Mouse (Mus musculus) G1E-ER4 (cell line): ENCODE results near the gene Setd1b. TPM values are rescaled to one million over a fixed set of nuclear protein-coding genes. Genes with fewer than 3 reads are reported as not detected.

Experiments used
- GATA1 ChIP-seq: IDR thresholded peaks from one replicate; pipeline ENCODE4 v1.8.0; 2012; ENCODE audit warnings: low read length, inconsistent platforms
- polyA plus RNA-seq: library from polyadenylated mRNA; stranded (reverse); fragments of >175 nt; gene quantifications from 2 replicates; pipeline ENCODE4 v1.2.3, GENCODE M21; 2012

The Setd1b gene
- polyA plus RNA-seq, 1 experiment: 85.4 TPM

DNA sequence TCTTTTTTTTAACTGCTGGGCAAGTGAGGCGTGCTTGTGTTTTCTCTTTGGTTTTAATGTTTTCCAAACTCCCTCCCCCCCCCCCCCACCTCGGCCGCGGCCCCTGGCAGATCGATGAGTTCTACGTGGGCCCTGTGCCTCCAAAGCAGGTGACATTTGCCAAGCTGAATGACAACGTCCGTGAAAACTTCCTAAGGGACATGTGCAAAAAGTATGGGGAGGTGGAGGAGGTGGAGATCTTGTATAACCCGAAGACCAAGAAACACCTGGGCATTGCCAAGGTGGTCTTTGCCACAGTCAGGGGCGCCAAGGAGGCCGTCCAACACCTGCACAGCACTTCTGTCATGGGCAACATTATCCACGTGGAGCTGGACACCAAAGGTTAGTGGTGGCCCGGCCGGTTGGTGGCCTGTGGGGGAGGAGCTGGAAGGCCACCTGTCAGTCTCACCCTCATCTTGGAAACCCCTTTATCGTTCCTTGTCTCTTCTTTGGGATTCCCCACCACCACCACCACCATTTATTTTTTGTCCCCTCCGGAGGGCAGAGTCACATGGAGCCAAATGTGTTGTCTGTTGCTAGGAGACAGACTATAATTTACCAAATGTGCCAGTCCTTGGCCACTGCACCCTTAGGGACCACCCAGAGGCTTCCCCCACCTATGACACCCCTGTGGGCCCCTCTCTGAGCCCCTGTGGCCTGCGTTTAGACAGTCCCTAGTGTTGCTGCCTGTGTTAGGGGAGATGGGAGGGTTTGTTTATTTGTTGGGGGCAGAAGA lies 2.2 kb downstream of the Setd1b start:
- TF ChIP-seq GATA1: no peak

DNA sequence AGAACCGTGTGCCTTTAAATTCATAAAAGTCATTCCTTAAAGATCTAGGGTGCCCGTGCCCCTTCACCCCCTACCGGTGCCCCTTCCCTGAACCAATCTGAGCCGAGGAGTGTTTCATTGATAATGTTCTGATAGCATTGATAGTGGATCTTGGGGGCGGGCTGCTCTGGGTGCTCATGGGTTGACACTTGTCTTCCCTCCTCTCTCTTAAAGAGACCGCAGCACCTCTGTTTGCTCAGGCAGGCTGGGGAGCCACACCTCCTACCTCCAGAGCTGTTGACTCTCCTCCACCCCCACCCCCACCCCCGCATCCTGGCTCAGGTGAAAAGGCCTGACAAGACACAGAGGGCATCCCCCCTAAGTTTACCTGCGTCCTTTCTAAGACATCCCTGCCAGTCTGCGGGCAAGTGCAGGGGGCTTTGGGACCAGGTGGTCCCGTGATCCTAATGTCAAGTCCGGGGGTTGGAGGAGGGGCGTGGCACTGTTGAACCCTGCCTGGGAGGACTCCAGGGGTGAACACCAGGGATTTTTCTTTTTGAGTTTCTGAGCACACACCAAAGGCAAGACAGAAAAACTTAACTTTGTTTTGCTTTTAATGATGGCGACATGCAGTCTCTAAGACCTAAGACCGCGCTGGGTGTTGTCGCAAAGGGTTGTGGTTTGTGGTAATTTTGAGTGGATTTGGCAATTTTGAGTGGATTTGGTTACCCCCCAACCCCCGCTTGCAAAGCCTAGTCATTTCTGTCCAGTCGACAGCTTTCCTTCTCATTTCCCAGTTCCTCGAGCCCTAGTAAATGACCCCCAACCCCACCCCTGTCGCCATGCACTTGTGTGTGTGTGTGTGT lies 3.0 kb downstream of the Setd1b start:
- TF ChIP-seq GATA1: no peak

DNA sequence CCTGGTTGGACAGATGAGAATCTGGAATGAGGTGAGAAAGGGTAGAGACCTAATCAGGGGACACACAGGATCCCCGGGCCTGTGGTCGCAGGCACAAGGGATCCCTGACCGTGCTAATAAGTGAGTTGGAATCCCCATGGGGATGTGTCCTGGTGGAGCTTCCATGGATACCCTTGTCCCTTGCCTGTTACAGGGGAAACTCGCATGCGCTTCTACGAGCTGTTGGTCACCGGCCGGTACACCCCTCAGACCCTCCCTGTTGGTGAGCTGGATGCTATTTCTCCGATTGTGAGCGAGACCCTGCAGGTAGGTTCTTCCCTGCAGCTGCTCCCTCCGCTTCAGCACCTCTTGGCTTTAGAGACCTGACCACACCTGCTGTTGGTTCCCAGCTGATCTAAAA lies 4.4 kb downstream of the Setd1b start:
- TF ChIP-seq GATA1: no peak

DNA sequence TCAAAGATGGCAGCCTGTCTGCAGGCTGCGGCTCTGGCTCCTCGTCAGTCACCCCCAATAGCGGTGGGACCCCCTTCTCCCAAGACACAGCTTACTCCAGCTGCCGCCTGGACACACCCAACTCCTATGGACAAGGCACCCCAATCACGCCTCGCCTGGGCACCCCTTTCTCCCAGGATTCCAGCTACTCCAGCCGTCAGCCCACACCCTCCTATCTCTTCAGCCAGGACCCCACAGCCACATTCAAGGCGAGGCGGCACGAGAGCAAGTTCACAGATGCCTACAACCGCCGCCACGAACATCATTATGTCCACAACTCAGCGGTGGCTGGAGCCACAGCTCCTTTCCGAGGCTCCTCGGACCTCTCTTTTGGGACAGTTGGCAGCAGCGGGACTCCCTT lies 5.6 kb downstream of the Setd1b start:
- TF ChIP-seq GATA1: no peak

DNA sequence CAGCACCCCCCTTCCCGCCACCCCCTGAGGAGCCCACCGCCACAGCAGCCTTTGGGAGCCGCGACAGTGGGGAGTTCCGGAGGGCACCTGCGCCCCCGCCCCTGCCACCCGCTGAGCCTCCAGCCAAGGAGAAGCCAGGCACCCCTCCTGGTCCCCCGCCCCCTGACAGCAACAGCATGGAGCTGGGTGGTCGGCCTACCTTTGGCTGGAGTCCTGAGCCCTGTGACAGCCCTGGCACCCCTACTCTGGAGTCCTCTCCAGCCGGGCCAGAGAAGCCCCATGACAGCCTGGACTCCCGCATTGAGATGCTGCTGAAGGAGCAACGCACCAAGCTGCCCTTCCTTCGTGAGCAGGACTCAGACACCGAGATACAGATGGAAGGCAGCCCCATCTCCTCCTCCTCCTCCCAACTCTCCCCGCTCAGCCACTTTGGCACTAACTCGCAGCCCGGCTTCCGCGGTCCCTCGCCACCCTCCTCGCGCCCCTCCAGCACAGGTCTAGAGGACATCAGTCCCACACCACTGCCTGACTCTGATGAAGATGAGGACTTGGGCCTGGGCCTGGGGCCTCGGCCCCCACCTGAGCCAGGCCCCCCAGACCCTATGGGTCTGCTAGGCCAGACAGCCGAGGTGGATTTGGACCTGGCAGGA lies 6.2 kb downstream of the Setd1b start:
- TF ChIP-seq GATA1: no peak

DNA sequence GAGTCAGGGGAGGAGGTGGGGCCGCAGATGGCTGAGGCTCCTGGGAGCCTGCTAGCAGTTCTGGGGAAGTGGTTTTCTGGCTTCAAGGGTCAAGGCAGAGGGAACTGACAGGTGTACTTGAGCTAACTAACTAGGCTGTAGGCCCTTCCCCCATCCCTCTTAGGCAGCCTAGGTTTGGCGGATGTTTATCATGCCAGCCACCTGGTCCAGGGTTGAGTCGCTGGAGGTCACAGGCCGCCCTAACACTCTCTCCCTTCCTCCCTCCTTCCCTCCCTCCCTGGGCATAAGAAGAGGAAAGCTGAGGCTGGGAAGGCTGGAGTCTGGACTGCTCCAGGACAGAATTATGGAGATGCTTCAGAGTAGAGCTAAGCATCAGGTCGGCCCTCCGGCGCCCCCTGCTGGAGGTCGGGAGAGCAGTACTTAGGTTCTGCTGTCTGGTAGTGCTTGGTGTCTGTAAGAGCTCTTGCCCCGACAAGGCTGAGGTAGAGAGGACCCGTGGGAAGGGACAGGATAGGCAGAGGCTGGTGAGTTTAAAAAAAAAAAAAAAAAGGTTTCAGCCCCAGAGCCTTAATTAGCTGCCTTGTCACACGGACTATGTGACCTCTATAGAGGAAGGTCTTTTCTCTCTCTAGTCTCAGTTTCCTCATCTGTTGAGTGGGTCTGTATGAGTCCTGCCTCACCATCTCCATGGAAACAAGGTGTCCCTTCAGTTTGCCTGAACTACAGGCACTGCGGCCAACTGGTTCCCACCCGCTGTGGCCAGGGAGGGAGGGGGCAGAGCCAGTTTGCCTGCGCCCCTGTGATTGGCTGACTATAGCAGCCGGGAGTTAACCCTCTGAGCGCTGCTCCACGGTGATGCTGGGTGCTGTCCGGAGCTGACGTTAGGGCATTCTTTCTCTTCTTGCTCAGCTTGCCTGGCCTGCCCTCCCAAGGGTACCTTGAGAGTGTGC lies 7.7 kb downstream of the Setd1b start:
- no peak for TF ChIP-seq GATA1

DNA sequence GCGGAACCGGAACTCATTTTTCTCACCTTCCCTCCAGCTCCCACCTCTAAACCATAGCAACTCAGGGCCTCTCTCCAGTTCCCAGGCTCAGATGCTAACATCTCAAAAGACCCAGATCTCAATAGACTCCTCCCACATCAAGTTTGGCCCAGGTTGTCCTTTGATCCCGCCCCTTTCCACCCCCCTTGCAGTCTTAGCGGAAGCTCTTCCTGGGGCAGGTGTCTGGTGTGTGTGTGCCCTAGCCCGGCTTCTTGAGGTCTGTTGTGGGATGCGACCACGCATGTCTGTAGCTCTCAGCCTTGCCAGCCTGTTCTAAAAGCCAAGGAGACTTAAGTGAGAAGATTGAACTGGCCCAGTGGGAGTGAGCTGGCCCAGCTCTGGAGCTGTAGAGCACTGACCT lies 8.6 kb downstream of the Setd1b start:
- TF ChIP-seq GATA1: no peak

DNA sequence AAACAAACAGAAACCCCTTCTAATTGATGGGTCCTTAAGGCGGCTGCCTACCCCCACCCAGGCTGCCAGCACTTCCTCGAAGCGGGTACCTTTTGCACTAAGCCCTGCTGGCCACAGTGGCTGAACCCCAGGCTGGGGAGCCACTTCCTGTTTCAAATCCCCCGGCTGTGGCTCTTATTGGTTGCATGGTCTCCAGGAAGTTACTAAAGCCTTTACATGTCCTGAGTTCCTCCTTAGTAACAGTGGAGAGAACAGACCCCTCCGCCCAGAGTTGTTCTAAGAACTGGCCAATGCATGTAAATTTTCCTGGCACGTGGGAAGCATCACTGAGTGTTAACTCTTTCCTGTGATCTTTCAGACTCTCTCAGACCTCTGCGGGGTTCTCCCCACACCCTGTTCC lies 9.1 kb downstream of the Setd1b start:
- no peak for TF ChIP-seq GATA1

DNA sequence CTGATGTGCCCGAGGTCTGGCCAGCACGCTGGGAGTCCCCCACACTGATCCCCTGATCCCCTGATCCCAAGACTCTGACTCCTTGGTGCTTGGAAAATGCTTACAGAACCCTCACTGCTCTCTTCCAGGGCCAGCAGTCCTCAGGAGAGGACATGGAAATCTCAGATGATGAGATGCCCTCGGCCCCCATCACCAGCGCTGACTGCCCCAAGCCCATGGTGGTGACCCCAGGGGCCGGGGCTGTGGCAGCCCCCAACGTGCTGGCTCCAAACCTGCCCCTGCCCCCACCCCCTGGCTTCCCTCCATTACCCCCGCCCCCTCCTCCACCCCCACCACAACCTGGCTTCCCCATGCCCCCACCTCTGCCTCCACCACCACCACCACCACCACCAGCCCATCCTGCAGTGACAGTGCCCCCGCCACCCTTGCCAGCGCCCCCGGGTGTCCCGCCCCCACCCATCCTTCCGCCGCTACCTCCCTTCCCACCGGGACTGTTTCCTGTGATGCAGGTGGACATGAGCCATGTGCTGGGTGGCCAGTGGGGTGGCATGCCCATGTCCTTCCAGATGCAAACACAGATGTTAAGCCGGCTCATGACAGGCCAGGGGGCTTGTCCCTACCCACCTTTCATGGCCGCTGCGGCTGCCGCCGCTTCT lies 9.8 kb downstream of the Setd1b start:
- no peak for TF ChIP-seq GATA1

DNA sequence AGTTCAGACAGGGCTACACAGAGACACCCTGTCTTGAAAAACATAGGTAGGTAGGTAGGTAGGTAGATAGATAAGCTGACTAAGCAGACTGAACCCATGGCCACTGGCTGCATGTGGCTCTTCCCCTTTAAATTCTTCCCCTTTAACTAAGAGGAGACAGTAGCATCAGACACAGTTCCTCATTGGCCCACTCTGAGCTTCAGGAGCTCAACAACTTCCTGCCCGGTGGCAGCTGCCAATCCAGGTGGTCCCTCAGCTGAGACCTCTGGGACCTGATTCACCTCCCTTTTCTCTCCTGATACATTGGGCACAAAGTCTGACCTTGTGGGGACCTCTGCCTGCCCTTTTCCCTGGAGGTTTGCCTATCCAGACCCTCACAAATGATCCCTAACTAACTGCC lies 10.9 kb downstream of the Setd1b start:
- TF ChIP-seq GATA1: no peak

DNA sequence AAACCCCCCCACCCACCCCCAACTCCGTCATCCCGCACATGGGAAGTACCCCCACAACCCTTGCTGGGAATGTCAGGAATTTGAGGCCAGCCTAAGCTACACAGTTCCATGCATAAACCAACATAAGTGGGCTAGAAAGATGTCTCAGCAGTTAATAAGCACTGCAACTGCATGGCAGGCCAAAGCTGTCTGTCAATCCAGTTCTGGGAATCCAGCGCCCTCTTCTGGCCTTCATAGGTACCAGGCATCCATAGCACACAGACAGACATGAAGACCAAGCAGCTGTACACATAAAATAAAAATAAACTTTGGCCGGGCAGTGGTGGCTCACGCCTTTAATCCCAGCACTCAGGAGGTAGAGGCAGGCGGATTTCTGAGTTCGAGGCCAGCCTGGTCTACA lies 13.4 kb downstream of the Setd1b start:
- TF ChIP-seq GATA1: no peak

DNA sequence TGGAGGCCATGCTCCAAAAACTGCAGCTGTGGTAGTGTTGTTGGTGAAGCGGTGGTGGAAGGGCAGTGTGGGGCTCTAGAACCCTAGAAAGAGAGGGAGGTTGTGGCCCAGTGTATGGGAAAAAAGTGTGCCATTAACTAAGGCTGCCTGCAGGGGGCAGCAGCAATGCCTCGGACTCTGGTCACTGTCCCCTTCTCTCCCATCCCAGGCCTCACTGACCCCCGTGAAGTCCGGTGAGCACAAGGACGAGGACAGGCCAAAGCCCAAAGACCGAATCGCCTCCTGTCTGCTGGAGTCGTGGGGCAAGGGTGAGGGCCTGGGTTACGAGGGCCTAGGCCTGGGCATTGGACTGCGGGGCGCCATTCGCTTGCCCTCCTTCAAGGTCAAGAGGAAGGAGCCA lies 14.8 kb downstream of the Setd1b start:
- no peak for TF ChIP-seq GATA1

DNA sequence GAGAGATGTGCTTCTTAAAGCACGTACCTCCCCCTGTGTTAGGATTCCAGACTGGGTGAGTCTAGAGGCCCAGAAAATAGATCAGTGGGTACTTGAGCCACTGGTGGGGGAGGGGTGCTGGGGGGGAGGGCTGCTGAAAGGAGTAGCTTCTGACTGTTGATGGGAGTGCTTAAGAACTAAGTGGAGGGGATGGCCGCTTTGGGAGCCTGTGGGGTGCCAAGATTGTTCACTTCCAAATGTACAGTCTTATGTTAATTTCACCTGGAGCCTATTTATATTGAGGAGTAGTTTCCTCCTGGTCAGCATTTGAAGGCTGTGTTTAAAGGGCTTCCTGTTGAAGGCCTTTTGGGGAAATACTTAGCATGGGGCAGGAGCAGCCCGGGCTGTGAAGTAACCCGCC lies 16.0 kb downstream of the Setd1b start:
- no peak for TF ChIP-seq GATA1

DNA sequence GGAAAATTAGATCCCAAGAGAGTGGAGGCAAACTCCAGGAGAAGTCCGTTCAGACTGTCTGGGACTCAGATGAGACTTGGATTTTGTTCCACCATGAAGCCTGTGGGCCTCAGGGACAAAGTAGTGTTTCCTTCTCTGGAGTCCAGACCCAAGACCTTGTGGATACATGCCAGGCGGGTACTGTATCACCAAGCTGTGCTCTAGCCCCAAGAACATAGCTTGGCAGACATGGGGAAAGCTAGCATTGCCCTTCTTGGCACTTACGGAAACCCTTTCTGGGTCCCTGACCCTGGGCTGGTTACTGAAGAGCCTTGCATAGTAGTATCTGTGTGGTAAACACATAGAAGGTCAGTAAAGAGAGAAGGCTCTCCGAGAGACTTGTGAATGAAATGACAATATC lies 17.5 kb downstream of the Setd1b start:
- TF ChIP-seq GATA1: no peak

DNA sequence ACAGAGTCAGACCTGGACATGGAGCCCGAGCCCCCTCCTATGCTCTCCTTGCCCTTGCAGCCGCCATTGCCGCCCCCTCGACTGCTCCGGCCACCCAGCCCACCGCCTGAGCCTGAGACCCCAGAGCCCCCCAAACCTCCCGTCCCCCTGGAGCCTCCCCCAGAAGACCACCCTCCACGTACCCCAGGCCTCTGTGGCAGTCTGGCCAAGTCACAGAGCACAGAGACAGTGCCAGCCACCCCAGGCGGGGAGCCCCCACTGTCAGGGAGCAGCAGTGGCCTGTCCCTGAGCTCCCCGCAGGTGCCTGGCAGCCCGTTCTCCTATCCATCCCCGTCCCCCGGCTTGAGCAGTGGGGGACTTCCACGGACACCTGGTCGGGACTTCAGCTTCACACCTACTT lies 17.9 kb downstream of the Setd1b start:
- no peak for TF ChIP-seq GATA1
